Mouse (Mus musculus): ENCODE results near the gene Cxcl3. TPM values are rescaled to one million over a fixed set of nuclear protein-coding genes. Genes with fewer than 3 reads are reported as not detected.

The Cxcl3 gene
- total RNA-seq (2021) = not detected
- long read RNA-seq, experiment 1 = 0 reads
- long read RNA-seq, experiment 2 = 0 reads

- peak in 1 of 2 experiments; percentile 7 for DNase-seq (ENCODE audit: low spot score in 2 of 2)
Measured at GRCm38 (mm10) chr5:90785659-90786588, at the start of gene Cxcl3. Gene Cxcl3 (plus strand): TSS chr5:90786103.

GRCm38 (mm10) chr5:90742029-90742428, 43.9 kb upstream of the Cxcl3 start:
- no peak for DNase-seq (ENCODE audit: low spot score in 2 of 2)

- DNase-seq (ENCODE audit: low spot score in 2 of 2) = no peak
Measured at GRCm38 (mm10) chr5:90753934-90754333, 32.0 kb upstream of the Cxcl3 start.

GRCm38 (mm10) chr5:90758020-90758605, 27.8 kb upstream of the Cxcl3 start:
- no peak for DNase-seq (ENCODE audit: low spot score in 2 of 2)

GRCm38 (mm10) chr5:90759077-90760065, 26.5 kb upstream of the Cxcl3 start, which contains the start of gene Cxcl5:
Gene Cxcl5 (plus strand): TSS chr5:90759360.
- peak; percentile 8 to 23 for DNase-seq (ENCODE audit: low spot score in 2 of 2)

- DNase-seq (ENCODE audit: low spot score in 2 of 2) = no peak
Measured at GRCm38 (mm10) chr5:90760303-90760702, 25.6 kb upstream of the Cxcl3 start.

- DNase-seq (ENCODE audit: low spot score in 2 of 2) = no peak
Measured at GRCm38 (mm10) chr5:90760844-90761243, 25.1 kb upstream of the Cxcl3 start.

- DNase-seq (ENCODE audit: low spot score in 2 of 2) = no peak
Measured at GRCm38 (mm10) chr5:90761834-90762233, 24.1 kb upstream of the Cxcl3 start.

- DNase-seq (ENCODE audit: low spot score in 2 of 2) = no peak
Measured at GRCm38 (mm10) chr5:90763912-90764665, 21.8 kb upstream of the Cxcl3 start.

- DNase-seq (ENCODE audit: low spot score in 2 of 2) = no peak
Measured at GRCm38 (mm10) chr5:90765821-90766606, 19.9 kb upstream of the Cxcl3 start.

- no peak for DNase-seq (ENCODE audit: low spot score in 2 of 2)
Measured at GRCm38 (mm10) chr5:90768218-90768617, 17.7 kb upstream of the Cxcl3 start, which contains the start of gene Ppbp. Gene Ppbp (plus strand): TSS chr5:90768518.

- DNase-seq (ENCODE audit: low spot score in 2 of 2) = no peak
Measured at GRCm38 (mm10) chr5:90771369-90771768, 14.5 kb upstream of the Cxcl3 start.

GRCm38 (mm10) chr5:90771880-90772653, 13.8 kb upstream of the Cxcl3 start, which contains the start of gene Pf4:
Gene Pf4 (plus strand): TSS chr5:90772435.
- DNase-seq (ENCODE audit: low spot score in 2 of 2) = no peak

GRCm38 (mm10) chr5:90775562-90775961, 10.3 kb upstream of the Cxcl3 start:
- no peak for DNase-seq (ENCODE audit: low spot score in 2 of 2)

- no peak for DNase-seq (ENCODE audit: low spot score in 2 of 2)
Measured at GRCm38 (mm10) chr5:90777621-90778020, 8.3 kb upstream of the Cxcl3 start.

GRCm38 (mm10) chr5:90778856-90779255, 7.0 kb upstream of the Cxcl3 start:
- no peak for DNase-seq (ENCODE audit: low spot score in 2 of 2)

GRCm38 (mm10) chr5:90783697-90784096, 2.2 kb upstream of the Cxcl3 start:
- no peak for DNase-seq (ENCODE audit: low spot score in 2 of 2)

- DNase-seq (ENCODE audit: low spot score in 2 of 2) = no peak
Measured at GRCm38 (mm10) chr5:90788114-90788513, 2.2 kb downstream of the Cxcl3 start.

Data from left cerebral cortex, adult 18-20 months (tissue).